Mouse (Mus musculus) intestine, postnatal 0 days (tissue): ENCODE results near the gene Zfand2b. TPM values are rescaled to one million over a fixed set of nuclear protein-coding genes. Genes with fewer than 3 reads are reported as not detected.
A peak's percentile ranks its signal among the peaks of the same experiment; 100 is the strongest.

Experiments used
- ATAC-seq: fragments of 200-750 bp; cut with Nextera tagmentation; 2 replicates; pipeline ENCODE4 v1.8.0; 2017; ENCODE audit warnings: mild to moderate bottlenecking, moderate TSS enrichment, moderate library complexity
- H3K27ac ChIP-seq: fragments of 300-500 bp; sonication (generic); 2 replicates; pipeline ENCODE4 v1.5.1; 2014; ENCODE audit warnings: mild to moderate bottlenecking, low read depth, low read length, moderate library complexity
- H3K27me3 ChIP-seq: fragments of 300-500 bp; sonication (generic); replicated peaks from 2 replicates; pipeline ENCODE4 v1.6.1; 2014; ENCODE audit warnings: low read length, mixed read lengths; ENCODE audit not compliant: control insufficient read depth, insufficient read depth
- H3K36me3 ChIP-seq: fragments of 300-500 bp; sonication (generic); 2 replicates; pipeline ENCODE4 v1.6.1; 2014; ENCODE audit warnings: mild to moderate bottlenecking, moderate library complexity; ENCODE audit not compliant: control insufficient read depth, insufficient read depth
- H3K4me1 ChIP-seq: fragments of 300-500 bp; sonication (generic); replicated peaks from 2 replicates; pipeline ENCODE4 v1.6.1; 2014; ENCODE audit warnings: antibody characterized with exemption, low read length, mixed read lengths; ENCODE audit not compliant: control insufficient read depth, insufficient read depth
- H3K4me2 ChIP-seq: fragments of 300-500 bp; sonication (generic); replicated peaks from 2 replicates; pipeline ENCODE4 v1.6.1; 2014; ENCODE audit warnings: low read depth, mild to moderate bottlenecking, moderate library complexity
- H3K4me3 ChIP-seq: fragments of 300-500 bp; sonication (generic); 2 replicates; pipeline ENCODE4 v1.5.1; 2014; ENCODE audit warnings: low read depth, low read length
- H3K9ac ChIP-seq: fragments of 300-500 bp; sonication (generic); 2 replicates; pipeline ENCODE4 v1.6.1; 2014; ENCODE audit warnings: mild to moderate bottlenecking, low read depth, low read length
- H3K9me3 ChIP-seq: fragments of 300-500 bp; sonication (generic); 2 replicates; pipeline ENCODE4 v1.6.1; 2016; ENCODE audit warnings: mixed run types; ENCODE audit not compliant: control insufficient read depth
- CTCF ChIP-seq: sonication (generic); IDR thresholded peaks from 2 replicates; pipeline ENCODE4 v1.5.1; 2016; ENCODE audit warnings: low read depth, mild to moderate bottlenecking, control low read depth, antibody characterized with exemption, moderate library complexity
- WGBS: fragments of 180-500 bp; shearing (Covaris S2); extraction: QIAGEN DNeasy Blood & Tissue Kit; methylation state at CpG from one replicate; pipeline ENCODE4 v1.1.7; 2014; 5-methylcytosine and 5-hydroxymethylcytosine counted together
- microRNA-seq: library from miRNA; unstranded; fragments of <30 nt; microRNA quantifications from one replicate; pipeline ENCODE4, GENCODE M21; 2016
- polyA plus RNA-seq: library from polyadenylated mRNA; unstranded; fragments of >200 nt; fragmentation: Nextera tagmentation; extraction: Ambion mirVana; gene quantifications from 2 replicates; pipeline ENCODE4 v1.2.1, GENCODE M21; 2015

Zfand2b gene
- polyA plus RNA-seq, 1 experiment from 2014 or later = 51.2 TPM

DNA sequence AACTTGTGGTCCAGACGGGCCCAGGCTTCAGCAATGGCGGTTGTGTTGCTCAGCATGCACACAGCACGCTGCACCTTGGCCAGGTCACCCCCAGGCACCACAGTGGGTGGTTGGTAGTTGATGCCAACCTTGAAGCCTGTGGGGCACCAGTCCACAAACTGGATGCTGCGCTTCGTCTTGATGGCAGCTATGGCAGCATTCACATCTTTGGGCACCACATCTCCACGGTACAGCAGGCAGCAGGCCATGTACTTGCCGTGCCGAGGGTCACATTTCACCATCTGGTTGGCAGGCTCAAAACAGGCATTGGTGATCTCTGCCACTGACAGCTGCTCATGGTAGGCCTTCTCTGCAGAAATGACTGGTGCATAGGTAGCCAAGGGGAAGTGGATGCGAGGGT, 47.3 kb downstream of the Zfand2b start:
- peaks cover 14% of the 10 kb centered on the region for H3K4me1 ChIP-seq
- H3K4me3 ChIP-seq = no peak overlapping the region
- no peak for TF ChIP-seq CTCF
- peaks cover 20% of the 10 kb centered on the region for H3K36me3 ChIP-seq
- peaks cover 8% of the 10 kb centered on the region; the same call in 1 of the 2 replicates for H3K27me3 ChIP-seq
- no peak overlapping the region for H3K9ac ChIP-seq
- H3K27ac ChIP-seq = no peak overlapping the region
- 93% methylated on average over 9 of the region's 9 CpGs for WGBS
- ATAC-seq = no peak
- H3K9me3 ChIP-seq = no peaks in the 10 kb centered on the region
- H3K4me2 ChIP-seq = no peak overlapping the region

DNA sequence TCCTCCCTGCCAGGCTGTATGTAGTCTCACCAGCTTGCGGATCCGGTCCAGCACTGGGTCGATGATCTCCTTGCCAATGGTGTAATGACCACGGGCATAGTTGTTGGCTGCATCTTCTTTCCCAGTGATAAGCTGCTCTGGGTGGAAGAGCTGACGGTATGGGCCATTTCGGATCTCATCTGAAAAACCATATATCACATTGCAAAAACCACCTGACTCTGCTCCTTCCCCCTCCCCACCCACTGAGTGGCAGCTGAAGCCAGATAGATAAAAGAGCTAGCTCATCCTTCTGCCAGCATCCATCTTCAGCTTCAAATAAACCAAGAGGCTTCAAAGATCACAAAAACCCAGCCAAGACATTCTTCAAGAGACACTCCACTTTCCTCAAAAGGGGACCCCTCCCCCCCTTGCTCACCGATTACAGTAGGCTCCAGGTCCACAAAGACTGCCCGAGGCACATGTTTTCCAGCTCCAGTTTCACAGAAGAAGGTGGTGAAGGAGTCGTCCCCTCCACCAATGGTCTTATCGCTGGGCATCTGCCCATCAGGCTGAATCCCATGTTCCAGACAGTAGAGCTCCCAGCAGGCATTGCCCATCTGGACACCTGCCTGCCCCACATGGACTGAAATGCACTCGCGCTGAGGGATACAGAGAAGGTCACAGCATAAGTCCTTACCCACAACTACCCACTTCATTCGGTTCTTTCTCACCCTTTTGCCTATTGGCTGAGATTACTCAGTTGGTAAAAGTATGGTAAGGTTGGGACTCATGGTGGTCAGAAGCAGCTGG, 48.5 kb downstream of the Zfand2b start:
- no peak for ATAC-seq
- no peak overlapping the region for H3K9ac ChIP-seq
- H3K4me3 ChIP-seq = no peak overlapping the region
- H3K9me3 ChIP-seq = no peaks in the 10 kb centered on the region
- peaks cover 11% of the 10 kb centered on the region for H3K4me1 ChIP-seq
- H3K36me3 ChIP-seq = peaks cover 20% of the 10 kb centered on the region
- H3K27ac ChIP-seq = no peak overlapping the region
- H3K4me2 ChIP-seq = peak overlapping the region; percentile 100
- WGBS = 71% methylated on average over 13 of the region's 13 CpGs
- peaks cover 15% of the 10 kb centered on the region; the same call in 1 of the 2 replicates for H3K27me3 ChIP-seq
- no peak for TF ChIP-seq CTCF

GRCm38 (mm10) chr1:75217893-75218226, 49.4 kb downstream of the Zfand2b start:
- H3K27me3 ChIP-seq = peaks cover 15% of the 10 kb centered on the region; the same call in 1 of the 2 replicates
- H3K27ac ChIP-seq = no peak overlapping the region
- H3K9ac ChIP-seq = no peak overlapping the region
- peak overlapping the region; percentile 44 for H3K4me3 ChIP-seq
- TF ChIP-seq CTCF = no peak
- WGBS = 2% methylated on average over 6 of the region's 6 CpGs
- H3K4me2 ChIP-seq = peak overlapping the region; percentile 100
- peaks cover 11% of the 10 kb centered on the region for H3K4me1 ChIP-seq
- H3K9me3 ChIP-seq = no peaks in the 10 kb centered on the region
- no peak for ATAC-seq
- H3K36me3 ChIP-seq = peaks cover 20% of the 10 kb centered on the region

GRCm38 (mm10) chr1:75218227-75219001, 50.0 kb downstream of the Zfand2b start:
- ATAC-seq = peak; percentile 29; the same call in 1 of the 2 replicates
- WGBS = 1% methylated on average over 38 of the region's 38 CpGs
- peak overlapping the region; percentile 44 for H3K4me3 ChIP-seq
- H3K4me1 ChIP-seq = peaks cover 11% of the 10 kb centered on the region
- no peaks in the 10 kb centered on the region for H3K9me3 ChIP-seq
- H3K4me2 ChIP-seq = peak overlapping the region; percentile 100
- H3K27ac ChIP-seq = peak overlapping the region; percentile 23
- H3K9ac ChIP-seq = peak overlapping the region; percentile 35
- TF ChIP-seq CTCF = no peak
- peaks cover 18% of the 10 kb centered on the region for H3K36me3 ChIP-seq
- H3K27me3 ChIP-seq = peaks cover 15% of the 10 kb centered on the region; the same call in 1 of the 2 replicates

GRCm38 (mm10) chr1:75219078-75219477, 50.6 kb downstream of the Zfand2b start:
- under 1% methylated on average over 24 of the region's 24 CpGs for WGBS
- Histone ChIP-seq H3K4me1 (peaks cover 4% of the 10 kb centered on the region), H3K9me3 (no peaks in the 10 kb centered on the region), H3K27ac (peak overlapping the region; percentile 23), H3K9ac (peak overlapping the region; percentile 41), H3K27me3 (peaks cover 15% of the 10 kb centered on the region; the same call in 1 of the 2 replicates), H3K4me2 (peak overlapping the region; percentile 100), H3K36me3 (peaks cover 11% of the 10 kb centered on the region; the same call in 1 of the 2 replicates), H3K4me3 (peak overlapping the region; percentile 44)
- peak; percentile 88 for ATAC-seq
- TF ChIP-seq CTCF = no peak

DNA sequence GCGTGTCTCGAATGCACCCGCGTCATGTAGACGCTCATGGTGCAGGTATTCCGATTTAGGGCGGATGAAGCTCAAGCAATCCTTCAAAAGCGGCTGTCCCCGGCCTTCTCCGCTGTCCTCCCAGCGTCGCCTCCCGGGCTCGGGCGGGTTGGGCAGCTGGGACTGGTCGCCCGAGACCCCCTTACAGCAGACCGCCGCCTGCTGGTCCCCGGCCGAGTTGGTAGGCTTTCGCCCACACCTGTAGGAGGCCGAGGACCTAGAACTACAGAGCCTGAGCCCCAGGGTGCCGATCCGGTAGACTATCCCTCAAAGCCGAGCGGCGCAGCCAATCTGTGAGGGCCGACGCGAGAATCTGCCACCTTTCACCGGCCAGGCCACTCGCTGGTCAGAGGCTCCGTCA, 51.1 kb downstream of the Zfand2b start, which contains the start of gene Tuba4a:
Gene Tuba4a (minus strand): TSS at position 335 of the 400 bp plus-strand sequence.
- peak; percentile 38 for ATAC-seq
- WGBS = 3% methylated on average over 34 of the region's 34 CpGs
- Histone ChIP-seq H3K9ac (peak within 1 kb of the TSS; percentile 41), H3K27me3 (peaks cover 15% of the 10 kb centered on the region; the same call in 1 of the 2 replicates), H3K9me3 (no peaks in the 10 kb centered on the region), H3K4me1 (no peaks in the 10 kb centered on the region; the same call in none of the 2 replicates), H3K4me2 (peak within 1 kb of the TSS; percentile 100), H3K4me3 (peak within 1 kb of the TSS; percentile 44), H3K36me3 (peaks cover 7% of the 10 kb centered on the region; the same call in 1 of the 2 replicates), H3K27ac (peak within 1 kb of the TSS; percentile 23)
- TF ChIP-seq CTCF = peak; percentile 51

Small RNAs within 50 kb of the gene (microRNA-seq; reads per million reads assigned to microRNA genes)
- not detected for gene Gm27943

Other genes starting within 250 kb of the Zfand2b start
- 0.03 and 0.04 TPM in 2 replicates for gene Cfap65, start 233.0 kb upstream of the Zfand2b start, polyA plus RNA-seq
- gene Ihh, start 217.0 kb upstream of the Zfand2b start, polyA plus RNA-seq = 24.9 and 25.3 TPM in 2 replicates
- gene Nhej1, start 43.4 kb upstream of the Zfand2b start, polyA plus RNA-seq = 5.0 TPM in 2 replicates
- gene Slc23a3, start 34.8 kb upstream of the Zfand2b start, polyA plus RNA-seq = 2.5 and 3.2 TPM in 2 replicates
- 45.6 and 45.9 TPM in 2 replicates for gene Cnppd1, start 25.9 kb upstream of the Zfand2b start, polyA plus RNA-seq
- 48.4 and 49.0 TPM in 2 replicates for gene Retreg2, start 25.9 kb upstream of the Zfand2b start, polyA plus RNA-seq
- 13.9 and 17.1 TPM in 2 replicates for gene Abcb6, start 11.7 kb downstream of the Zfand2b start, polyA plus RNA-seq
- 10.7 and 10.8 TPM in 2 replicates for gene Ankzf1, start 23.5 kb downstream of the Zfand2b start, polyA plus RNA-seq
- 23.5 and 25.2 TPM in 2 replicates for gene Atg9a, start 23.6 kb downstream of the Zfand2b start, polyA plus RNA-seq
- gene Glb1l, start 42.2 kb downstream of the Zfand2b start, polyA plus RNA-seq = 3.6 and 3.7 TPM in 2 replicates
- 50.5 and 54.4 TPM in 2 replicates for gene Stk16, start 42.2 kb downstream of the Zfand2b start, polyA plus RNA-seq
- 113 and 119 TPM in 2 replicates for gene Tuba4a, start 51.2 kb downstream of the Zfand2b start, polyA plus RNA-seq
- not detected in 2 replicates for gene A630095N17Rik, start 63.5 kb downstream of the Zfand2b start, polyA plus RNA-seq
- 10.9 and 11.4 TPM in 2 replicates for gene Dnajb2, start 67.8 kb downstream of the Zfand2b start, polyA plus RNA-seq
- gene Ptprn, start 95.9 kb downstream of the Zfand2b start, polyA plus RNA-seq = 3.0 TPM in 2 replicates
- gene Resp18, start 109.8 kb downstream of the Zfand2b start, polyA plus RNA-seq = 12.9 and 15.9 TPM in 2 replicates
- gene Dnpep, start 149.3 kb downstream of the Zfand2b start, polyA plus RNA-seq = 125 and 130 TPM in 2 replicates
- 233 and 254 TPM in 2 replicates for gene Des, start 191.7 kb downstream of the Zfand2b start, polyA plus RNA-seq
- 20.1 and 21.3 TPM in 2 replicates for gene Speg, start 206.7 kb downstream of the Zfand2b start, polyA plus RNA-seq